ENCODE assay signal across 9 mouse cellular contexts in the genomic region with DNA sequence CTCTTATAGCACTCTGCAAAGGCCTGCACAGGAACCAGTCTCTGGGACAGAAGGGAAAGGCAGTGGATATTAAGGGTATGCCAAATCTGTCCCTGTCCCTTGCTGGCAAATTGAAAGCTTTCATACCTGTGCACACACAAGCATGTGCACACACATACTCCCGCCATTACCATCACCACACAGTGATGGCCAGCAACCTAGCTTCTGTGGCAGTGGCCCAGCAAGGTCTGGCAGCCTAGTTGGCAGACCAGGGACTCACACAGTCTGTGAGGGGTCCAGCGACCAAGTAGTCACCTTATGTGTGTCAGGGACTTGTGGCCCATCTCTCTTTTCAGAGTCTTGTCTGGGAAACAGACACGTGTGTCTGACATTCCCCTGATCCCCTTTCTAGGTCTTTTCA. TPM values are rescaled to one million over a fixed set of nuclear protein-coding genes. Genes with fewer than 3 reads are reported as not detected.
DNase-seq lines count a peak whose midpoint lies in the region; ATAC-seq and TF ChIP-seq lines count a peak whose summit lies in the region.
"Had no signal": no experiment of that assay in that cellular context is flagged by ENCODE, and none has a peak within 500 bp of the region (broad histone marks: within the 10 kb centered on the region; RNA-seq: fewer than 3 reads in every experiment).

No protein-coding gene starts in this region.

- no peak for ATAC-seq in kidney, embryonic 14.5 days (ENCODE audit: low FRiP score, low TSS enrichment)
- no peak for ATAC-seq in embryonic facial prominence, embryonic 13.5 days (ENCODE audit: insufficient number of reproducible peaks, insufficient read depth, low FRiP score, low TSS enrichment, low read depth)
- no peak for ATAC-seq in hindbrain, postnatal 0 days
- ATAC-seq in midbrain, embryonic 14.5 days (ENCODE audit: low FRiP score, low TSS enrichment): no peak
- no peak for ATAC-seq in megakaryocyte-erythroid progenitor cell, adult 5-6 weeks (replicated peaks; ENCODE audit: low FRiP score, low TSS enrichment, poor library complexity, severe bottlenecking)

- WGBS in kidney, embryonic 14.5 days: 49% methylated on average over 3 of the region's 3 CpGs
- 52% methylated on average over 3 of the region's 3 CpGs for WGBS in embryonic facial prominence, embryonic 13.5 days
- WGBS in hindbrain, postnatal 0 days: 50% methylated on average over 3 of the region's 3 CpGs
- WGBS in midbrain, embryonic 14.5 days: 60% methylated on average over 3 of the region's 3 CpGs
- 63% methylated on average over 3 of the region's 3 CpGs for whole genome bisulfite sequencing in kidney, adult 2 months

- H3K4me2 ChIP-seq in kidney, embryonic 14.5 days (replicated peaks; ENCODE audit: low read depth, low read length): peak overlapping the region; percentile 67; the same call in 1 of the 2 replicates
- peak overlapping the region; percentile 84 for H3K4me2 ChIP-seq in embryonic facial prominence, embryonic 13.5 days
- no peak overlapping the region; the same call in 1 of the 2 replicates for H3K4me2 ChIP-seq in hindbrain, postnatal 0 days (ENCODE audit: low read depth, low read length)
- no peak overlapping the region for H3K4me2 ChIP-seq in midbrain, embryonic 14.5 days (ENCODE audit: low read length)

- TF ChIP-seq POLR2A in kidney, adult 2 months (IDR thresholded peaks at IDR 0.05; ENCODE audit: low read depth, low read length): no peak

- H3K27me3 ChIP-seq in kidney, embryonic 14.5 days (ENCODE audit: control insufficient read depth, insufficient read depth, low read length): no peaks in the 10 kb centered on the region
- H3K27me3 ChIP-seq in embryonic facial prominence, embryonic 13.5 days: no peaks in the 10 kb centered on the region
- H3K27me3 ChIP-seq in hindbrain, postnatal 0 days (ENCODE audit: insufficient read depth, low read length): no peaks in the 10 kb centered on the region
- no peaks in the 10 kb centered on the region for H3K27me3 ChIP-seq in midbrain, embryonic 14.5 days (ENCODE audit: control insufficient read depth, insufficient read depth, low read length)
- H3K27me3 ChIP-seq in kidney, adult 2 months (replicated peaks; ENCODE audit: control insufficient read depth, insufficient read depth, low read length): no peaks in the 10 kb centered on the region

- H3K27ac ChIP-seq in kidney, embryonic 14.5 days (ENCODE audit: low read depth, low read length): no peak overlapping the region
- H3K27ac ChIP-seq in embryonic facial prominence, embryonic 13.5 days: peak overlapping the region; percentile 85
- peak overlapping the region; percentile 89 for H3K27ac ChIP-seq in hindbrain, postnatal 0 days
- 0 out of 2 replicates have a peak overlapping the region, but pooled peaks have one; percentile 8 for H3K27ac ChIP-seq in midbrain, embryonic 14.5 days (replicated peaks; ENCODE audit: low read depth, low read length)
- H3K27ac ChIP-seq in kidney, adult 2 months (ENCODE audit: insufficient read depth, low read depth, low read length): no peak overlapping the region; the same call in 1 of the 2 replicates

- H3K4me1 ChIP-seq in kidney, embryonic 14.5 days (ENCODE audit: control insufficient read depth, insufficient read depth, low read length): peaks cover 53% of the 10 kb centered on the region
- peaks cover 73% of the 10 kb centered on the region for H3K4me1 ChIP-seq in embryonic facial prominence, embryonic 13.5 days
- peaks cover 44% of the 10 kb centered on the region for H3K4me1 ChIP-seq in hindbrain, postnatal 0 days (ENCODE audit: insufficient read depth, low read length)
- peaks cover 36% of the 10 kb centered on the region for H3K4me1 ChIP-seq in midbrain, embryonic 14.5 days (ENCODE audit: control insufficient read depth, insufficient read depth, low read length)
- peaks cover 30% of the 10 kb centered on the region for H3K4me1 ChIP-seq in kidney, adult 2 months (ENCODE audit: control insufficient read depth, insufficient read depth, low read length)

- peaks cover 11% of the 10 kb centered on the region for H3K36me3 ChIP-seq in kidney, embryonic 14.5 days (ENCODE audit: control insufficient read depth, insufficient read depth, low read length)
- peaks cover 24% of the 10 kb centered on the region for H3K36me3 ChIP-seq in embryonic facial prominence, embryonic 13.5 days
- H3K36me3 ChIP-seq in hindbrain, postnatal 0 days (ENCODE audit: insufficient read depth, low read length): no peaks in the 10 kb centered on the region
- H3K36me3 ChIP-seq in midbrain, embryonic 14.5 days (ENCODE audit: control insufficient read depth, insufficient read depth, low read length): peaks cover 7% of the 10 kb centered on the region
- no peaks in the 10 kb centered on the region for H3K36me3 ChIP-seq in kidney, adult 2 months (ENCODE audit: control insufficient read depth, insufficient read depth, low read length)

- TF ChIP-seq CTCF in hindbrain, postnatal 0 days (IDR thresholded peaks at IDR 0.05; ENCODE audit: low read depth): no peak
- TF ChIP-seq CTCF in kidney, adult 2 months (conservative IDR thresholded peaks at IDR 0.05; ENCODE audit: insufficient read depth, insufficient read length, low read depth, low read length): no peak

- no peak overlapping the region for H3K9ac ChIP-seq in kidney, embryonic 14.5 days (ENCODE audit: low read depth, low read length)
- H3K9ac ChIP-seq in embryonic facial prominence, embryonic 13.5 days: no peak overlapping the region
- peak overlapping the region; percentile 61; the same call in 1 of the 2 replicates for H3K9ac ChIP-seq in hindbrain, postnatal 0 days (replicated peaks; ENCODE audit: low read length)
- H3K9ac ChIP-seq in midbrain, embryonic 14.5 days (replicated peaks; ENCODE audit: low read length): peak overlapping the region; percentile 32; the same call in 1 of the 2 replicates

- DNase-seq in kidney, postnatal 10 days: no peak
- no peak for DNase-seq in hindbrain, postnatal 0 days (ENCODE audit: low spot score)
- no peak for DNase-seq in midbrain, embryonic 14.5 days
- DNase-seq in kidney, adult 2 months: no peak
- DNase-seq in gastrocnemius, adult 18-20 months (ENCODE audit: low spot score): no peak
- DNase-seq: kidney, postnatal 4 days had no signal

- no peaks in the 10 kb centered on the region for H3K9me3 ChIP-seq in kidney, embryonic 14.5 days (ENCODE audit: control insufficient read depth, low read length)
- no peaks in the 10 kb centered on the region for H3K9me3 ChIP-seq in embryonic facial prominence, embryonic 13.5 days
- no peaks in the 10 kb centered on the region for H3K9me3 ChIP-seq in hindbrain, postnatal 0 days (ENCODE audit: low read length)
- no peaks in the 10 kb centered on the region for H3K9me3 ChIP-seq in midbrain, embryonic 14.5 days (ENCODE audit: control insufficient read depth, low read length)

- no peak overlapping the region for H3K4me3 ChIP-seq in kidney, embryonic 14.5 days (ENCODE audit: low read length)
- H3K4me3 ChIP-seq in embryonic facial prominence, embryonic 13.5 days: peak overlapping the region; percentile 50; the same call in 1 of the 2 replicates
- no peak overlapping the region for H3K4me3 ChIP-seq in hindbrain, postnatal 0 days (ENCODE audit: low read length)
- peak overlapping the region; percentile 35; the same call in 1 of the 2 replicates for H3K4me3 ChIP-seq in midbrain, embryonic 14.5 days (replicated peaks; ENCODE audit: low read depth, low read length)
- no peak overlapping the region for H3K4me3 ChIP-seq in kidney, adult 2 months (ENCODE audit: insufficient read depth, low read depth, low read length)

RNA-seq across cellular contexts. Expression of a gene that starts 11.2 kb away (rescaled TPM):
- polyA plus RNA-seq in kidney, embryonic 14.5 days (2014; fragmentation: Nextera tagmentation; extraction: Ambion mirVana): 58.8 and 60.1 TPM in 2 replicates
- polyA plus RNA-seq in embryonic facial prominence, embryonic 13.5 days (2015; fragmentation: Nextera tagmentation; extraction: Ambion mirVana): 59.1 and 61.9 TPM in 2 replicates
- total RNA-seq in hindbrain, postnatal 0 days (2014; rRNA removed): 163 and 169 TPM in 2 replicates
- 50.6 and 59.5 TPM in 2 replicates for polyA plus RNA-seq in hindbrain, postnatal 0 days (2015; fragmentation: Nextera tagmentation; extraction: Ambion mirVana)
- 34.5 and 35.2 TPM in 2 replicates for polyA plus RNA-seq in midbrain, embryonic 14.5 days (2014; fragmentation: Nextera tagmentation; extraction: Ambion mirVana)
- 73.1 and 92.3 TPM in 2 replicates for total RNA-seq in megakaryocyte-erythroid progenitor cell, adult 5-6 weeks (2014; fragmentation: Nextera tagmentation)
- total RNA-seq in megakaryocyte-erythroid progenitor cell, adult 5-6 weeks (2017): 32.3 and 80.9 TPM in 2 replicates
- polyA plus RNA-seq in kidney, adult 2 months (2012; rRNA removed): 89.1 and 123 TPM in 2 replicates
- total RNA-seq in gastrocnemius, adult 18-20 months (2021): 10 to 100 TPM; 32.4 to 35.9 TPM

Comparison
In these comparisons a context has a peak if more than half of its experiments do, and no peak if none do; other contexts are left out.
1. H3K27ac ChIP-seq: peak in embryonic facial prominence, embryonic 13.5 days (single experiment), hindbrain, postnatal 0 days (single experiment) and midbrain, embryonic 14.5 days (single experiment); none in kidney, embryonic 14.5 days (single experiment) and kidney, adult 2 months (single experiment).
2. H3K4me2 ChIP-seq: peak in kidney, embryonic 14.5 days (single experiment) and embryonic facial prominence, embryonic 13.5 days (single experiment); none in hindbrain, postnatal 0 days (single experiment) and midbrain, embryonic 14.5 days (single experiment).
3. H3K4me3 ChIP-seq: peak in embryonic facial prominence, embryonic 13.5 days (single experiment) and midbrain, embryonic 14.5 days (single experiment); none in kidney, embryonic 14.5 days (single experiment), hindbrain, postnatal 0 days (single experiment) and kidney, adult 2 months (single experiment).
4. H3K9ac ChIP-seq: peak in hindbrain, postnatal 0 days (single experiment) and midbrain, embryonic 14.5 days (single experiment); none in kidney, embryonic 14.5 days (single experiment) and embryonic facial prominence, embryonic 13.5 days (single experiment).